Mouse (Mus musculus) brain, embryonic 18.5 days (tissue): ENCODE measurements around the gene Ntf3.

Experiments
- DNase-seq: peaks from one replicate; pipeline ENCODE4 v3.0.0-alpha.2; 2012; ENCODE audit warnings: low read depth, low spot score

Ntf3 gene

GRCm38 (mm10) chr6:126159279-126160066, 7.2 kb downstream of the Ntf3 start:
- no peak for DNase-seq

GRCm38 (mm10) chr6:126155928-126156327, 10.8 kb downstream of the Ntf3 start:
- no peak for DNase-seq

GRCm38 (mm10) chr6:126154372-126154982, 12.2 kb downstream of the Ntf3 start:
- no peak for DNase-seq

- no peak for DNase-seq
Observed at GRCm38 (mm10) chr6:126153154-126153553, 13.6 kb downstream of the Ntf3 start.

GRCm38 (mm10) chr6:126143659-126144058, 23.1 kb downstream of the Ntf3 start:
- no peak for DNase-seq

- no peak for DNase-seq
Observed at GRCm38 (mm10) chr6:126142741-126143140, 24.0 kb downstream of the Ntf3 start.

GRCm38 (mm10) chr6:126142021-126142554, 24.6 kb downstream of the Ntf3 start:
- no peak for DNase-seq

- no peak for DNase-seq
Observed at GRCm38 (mm10) chr6:126141472-126141871, 25.2 kb downstream of the Ntf3 start.

- DNase-seq: no peak
Observed at GRCm38 (mm10) chr6:126140961-126141360, 25.7 kb downstream of the Ntf3 start.

- no peak for DNase-seq
Observed at GRCm38 (mm10) chr6:126140416-126140815, 26.3 kb downstream of the Ntf3 start.

GRCm38 (mm10) chr6:126134155-126134906, 32.4 kb downstream of the Ntf3 start:
- DNase-seq: no peak

GRCm38 (mm10) chr6:126128238-126128637, 38.5 kb downstream of the Ntf3 start:
- DNase-seq: no peak

- no peak for DNase-seq
Observed at GRCm38 (mm10) chr6:126118247-126118646, 48.5 kb downstream of the Ntf3 start.

GRCm38 (mm10) chr6:126117191-126117590, 49.5 kb downstream of the Ntf3 start:
- no peak for DNase-seq

- DNase-seq: no peak
Observed at GRCm38 (mm10) chr6:126114934-126115633, 51.6 kb downstream of the Ntf3 start.

GRCm38 (mm10) chr6:126110892-126111835, 55.5 kb downstream of the Ntf3 start:
- no peak for DNase-seq

- no peak for DNase-seq
Observed at GRCm38 (mm10) chr6:126109184-126109583, 57.5 kb downstream of the Ntf3 start.

- no peak for DNase-seq
Observed at GRCm38 (mm10) chr6:126108771-126109170, 57.9 kb downstream of the Ntf3 start.

GRCm38 (mm10) chr6:126107398-126107797, 59.3 kb downstream of the Ntf3 start:
- DNase-seq: no peak

GRCm38 (mm10) chr6:126106798-126107173, 59.9 kb downstream of the Ntf3 start:
- no peak for DNase-seq
